Mouse (Mus musculus) heart, postnatal 0 days (tissue): ENCODE measurements around the gene Epb41l4b.

Source experiments
- CTCF ChIP-seq: IDR thresholded peaks from 2 replicates; pipeline ENCODE4 v1.5.1; 2016; ENCODE audit warnings: antibody characterized with exemption, control low read depth, low read depth
- EP300 ChIP-seq: IDR thresholded peaks from 2 replicates; pipeline ENCODE4 v1.6.1; 2016; ENCODE audit warnings: antibody characterized with exemption, low read depth

- TF ChIP-seq EP300 (no peak), CTCF (no peak)
These were observed 22.4 kb upstream of the Epb41l4b start for GRCm38 (mm10) chr4:57165654-57166053.
